Mouse (Mus musculus) cerebellum, adult (tissue): ENCODE data around the gene Hoxa6.

Experiments used
- ATAC-seq: cut with Nextera tagmentation; 2 replicates; pipeline ENCODE4 v1.9.2; 2017; ENCODE audit warnings: mild to moderate bottlenecking, moderate library complexity, mixed read lengths; ENCODE audit not compliant: insufficient number of reproducible peaks, low FRiP score, low TSS enrichment

The Hoxa6 gene

GRCm38 (mm10) chr6:52241001-52241621, 32.6 kb upstream of the Hoxa6 start:
- ATAC-seq = no peak

DNA sequence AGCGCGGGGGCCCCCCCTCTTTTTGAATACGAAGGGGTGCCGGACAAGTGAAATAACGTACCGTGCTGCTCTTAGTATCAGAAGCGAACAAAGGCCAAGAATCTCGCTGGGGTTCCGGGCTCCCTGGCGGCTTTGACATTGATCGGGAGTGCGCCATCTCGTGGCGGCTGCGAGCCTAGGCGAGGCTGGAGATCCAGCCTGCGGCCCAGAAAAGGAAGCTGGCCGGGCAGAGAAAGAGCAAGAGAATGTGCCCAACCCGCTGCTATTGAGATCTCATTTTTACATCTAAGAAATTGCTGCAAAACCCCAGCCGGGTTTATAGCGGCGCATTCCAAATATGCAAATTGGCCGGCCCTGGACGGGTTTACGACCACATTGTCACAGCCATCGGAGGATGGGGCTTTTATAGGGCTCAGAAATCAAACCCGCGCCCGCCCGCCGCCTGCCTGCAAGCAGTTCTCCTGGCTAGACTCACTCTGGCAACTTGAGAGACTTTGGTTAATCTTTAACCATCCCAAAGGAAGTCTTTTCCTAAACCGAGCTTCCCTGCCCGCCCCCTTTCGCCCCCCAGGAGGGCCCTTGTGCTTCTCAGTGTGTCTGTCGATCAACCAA, 32.0 kb upstream of the Hoxa6 start, which contains the start of gene Hoxa10:
Gene Hoxa10 (minus strand): TSS at position 466 of the 612 bp plus-strand sequence.
- no peak for ATAC-seq

- no peak for ATAC-seq
Observed at GRCm38 (mm10) chr6:52239625-52240388, 31.3 kb upstream of the Hoxa6 start.

DNA sequence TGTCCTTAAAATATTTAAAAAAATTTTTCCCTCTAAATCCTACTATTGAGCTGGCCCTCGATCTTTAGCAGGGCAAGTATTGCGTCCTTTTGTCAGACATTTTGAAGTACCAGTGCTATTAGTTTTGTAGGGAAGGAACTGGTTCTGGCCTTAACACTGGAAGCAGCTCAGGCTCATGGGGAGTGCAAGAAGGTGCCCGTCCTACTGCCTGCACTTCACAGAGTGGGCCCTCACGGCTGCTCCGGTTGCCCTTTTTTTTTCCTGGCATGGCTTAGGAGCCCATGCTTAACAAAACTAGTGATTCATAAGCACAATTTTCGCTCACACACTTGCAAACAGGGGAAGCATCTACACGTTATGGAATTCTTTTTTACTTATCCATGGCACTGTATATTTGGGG, 30.5 kb upstream of the Hoxa6 start:
- ATAC-seq = no peak

DNA sequence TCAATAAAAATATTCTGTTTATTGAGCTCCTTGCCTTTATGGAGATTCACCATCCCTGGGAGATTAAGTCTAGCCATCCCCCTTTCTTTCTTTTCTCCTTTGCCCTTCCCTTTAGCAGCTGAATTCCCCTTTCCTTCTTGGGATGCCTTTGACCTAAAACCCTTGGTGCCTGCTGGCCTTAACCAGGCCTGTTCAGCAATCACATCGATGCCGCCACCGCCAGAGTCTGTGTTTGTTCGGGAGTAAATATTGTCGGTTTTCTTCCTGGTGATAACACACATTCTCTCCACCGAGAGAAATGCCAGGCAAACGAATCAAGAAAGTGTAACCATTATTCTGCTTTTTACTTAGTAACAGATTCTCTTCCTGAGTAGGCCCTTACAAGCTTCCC, 29.6 kb upstream of the Hoxa6 start:
- no peak for ATAC-seq

- no peak for ATAC-seq
Observed at GRCm38 (mm10) chr6:52237346-52238154, 29.0 kb upstream of the Hoxa6 start.

DNA sequence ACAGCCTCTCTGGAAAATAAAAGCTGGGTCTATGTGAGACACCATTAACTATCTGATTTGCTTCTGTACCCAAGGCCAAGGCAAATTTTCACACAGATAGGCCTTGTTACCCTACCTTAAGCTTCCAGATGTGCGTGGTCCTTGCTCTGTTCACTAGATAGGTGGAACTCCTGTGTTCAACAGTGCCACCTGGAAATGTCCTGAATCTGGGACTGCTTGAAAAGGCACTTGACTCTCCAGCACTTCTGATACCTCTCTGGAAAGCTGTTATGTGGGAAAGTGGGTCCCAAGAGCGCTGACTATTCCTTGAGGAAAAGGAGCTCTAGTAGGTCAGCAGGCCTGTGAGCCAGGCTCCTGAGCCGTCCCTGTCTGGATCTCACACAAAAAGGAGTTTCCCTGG, 28.3 kb upstream of the Hoxa6 start:
- ATAC-seq = no peak

- no peak for ATAC-seq
Observed at GRCm38 (mm10) chr6:52235866-52236265, 27.3 kb upstream of the Hoxa6 start.

- no peak for ATAC-seq
Observed at GRCm38 (mm10) chr6:52235267-52235666, 26.7 kb upstream of the Hoxa6 start.

- ATAC-seq = no peak
Observed at GRCm38 (mm10) chr6:52234428-52235140, 26.1 kb upstream of the Hoxa6 start.

GRCm38 (mm10) chr6:52233546-52234427, 25.3 kb upstream of the Hoxa6 start:
- no peak for ATAC-seq

DNA sequence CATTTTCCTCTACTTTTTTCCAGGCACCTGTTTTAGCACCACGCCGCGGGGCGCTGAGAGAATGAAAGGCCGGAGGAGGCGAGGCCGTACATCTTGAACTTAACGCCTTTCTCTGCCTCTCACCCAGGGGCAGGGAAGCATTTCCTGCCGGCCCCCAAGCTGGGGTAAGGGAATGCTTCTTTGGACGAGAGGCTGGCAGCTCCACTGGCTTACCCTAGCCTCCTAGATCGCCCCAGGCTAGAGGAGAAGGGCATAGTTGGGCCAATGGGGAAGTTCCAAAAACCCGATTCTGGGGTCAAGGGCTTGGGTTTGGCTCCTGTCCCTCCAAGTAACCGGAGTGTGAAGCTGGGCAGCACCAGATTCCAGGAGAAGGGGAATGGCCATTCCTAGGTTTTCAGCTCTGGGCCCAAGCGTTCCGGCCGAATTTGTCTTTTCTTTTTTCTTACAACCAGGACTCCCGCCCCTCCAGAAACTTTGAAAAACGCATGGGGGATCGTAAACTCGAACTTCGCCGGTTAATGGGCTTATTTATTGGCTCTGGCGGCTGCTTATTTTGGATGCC, 24.5 kb upstream of the Hoxa6 start:
- no peak for ATAC-seq

DNA sequence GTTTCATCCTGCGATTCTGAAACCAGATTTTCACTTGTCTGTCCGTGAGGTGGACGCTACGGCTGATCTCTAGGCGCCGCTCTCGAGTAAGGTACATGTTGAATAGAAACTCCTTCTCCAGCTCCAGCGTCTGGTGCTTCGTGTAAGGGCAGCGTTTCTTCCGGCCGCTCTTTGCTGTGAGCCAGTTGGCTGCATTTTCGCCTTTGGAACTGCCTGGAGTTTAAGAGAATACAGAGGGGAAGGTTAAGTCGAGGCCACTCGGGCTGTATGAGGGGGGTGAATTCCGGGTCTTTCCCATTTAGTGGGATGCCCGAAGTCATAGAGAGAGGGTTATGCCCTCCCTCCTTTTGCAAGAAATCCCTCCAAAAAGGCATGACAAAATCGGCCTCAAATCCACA, 24.0 kb upstream of the Hoxa6 start:
- no peak for ATAC-seq

DNA sequence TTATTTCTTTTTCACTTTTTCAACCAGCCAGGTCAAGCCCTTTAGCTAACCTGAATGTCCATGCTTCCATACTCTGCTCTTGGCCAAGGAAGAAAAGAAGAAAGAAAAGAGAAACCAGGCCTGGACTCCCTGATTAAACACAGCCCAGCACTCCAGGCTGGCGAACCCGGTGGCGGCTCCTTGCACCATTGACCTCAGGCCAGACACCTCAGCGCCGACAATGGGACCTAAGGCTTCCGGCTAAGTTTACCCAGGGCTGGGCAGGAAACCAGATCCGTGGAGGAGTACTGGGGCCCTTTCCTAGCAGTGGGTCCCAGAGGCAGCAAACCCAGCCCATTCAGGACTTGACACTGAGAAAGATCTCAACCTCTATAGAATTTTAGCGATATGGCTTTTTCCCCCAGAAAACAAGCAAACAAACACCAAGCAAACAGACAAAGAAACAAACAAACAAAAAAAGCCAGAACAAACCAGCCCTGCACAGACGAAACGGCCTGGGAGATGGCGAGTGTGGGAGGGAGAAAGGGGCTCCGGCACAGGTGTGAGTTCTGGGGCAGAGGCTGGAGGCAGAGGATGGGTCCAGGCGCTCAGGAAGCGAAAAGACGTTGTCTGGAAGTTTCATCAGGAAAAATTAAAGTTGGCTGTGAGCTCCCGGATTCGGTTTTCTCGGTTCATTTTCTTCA, 23.5 kb upstream of the Hoxa6 start:
- ATAC-seq = no peak

DNA sequence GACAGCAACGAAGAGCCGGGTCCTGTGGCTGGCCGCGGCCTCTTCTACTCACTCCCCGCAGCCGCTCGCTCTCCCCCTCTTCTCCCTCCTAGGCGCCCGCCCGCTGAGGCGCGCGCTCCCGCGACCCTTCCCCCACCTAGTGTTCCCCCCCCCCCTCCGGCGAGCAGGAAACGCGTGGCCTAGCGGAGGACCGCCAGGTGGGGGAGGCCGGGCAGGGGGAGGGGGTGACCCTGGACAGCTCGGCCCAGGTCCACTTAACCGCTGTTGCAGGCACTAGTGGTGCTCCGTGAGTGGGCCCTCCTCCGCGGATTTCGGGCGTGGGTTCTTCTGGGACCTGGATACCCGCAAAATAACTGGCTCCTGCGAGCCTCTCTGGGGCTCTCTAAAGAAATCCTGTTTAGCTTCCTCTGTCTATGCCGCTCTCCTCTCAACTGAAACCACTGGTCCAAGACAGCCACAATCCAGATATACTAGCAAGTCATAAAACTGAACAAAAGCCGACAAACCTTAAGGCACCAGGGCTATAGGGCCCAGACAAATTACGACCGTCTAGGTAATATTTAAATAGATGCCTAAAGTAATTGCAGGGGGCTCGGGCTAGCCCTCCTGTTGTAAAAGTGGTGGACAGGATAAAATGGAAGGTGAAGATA, 22.1 kb upstream of the Hoxa6 start, which contains the start of gene Hoxa9:
Gene Hoxa9 (minus strand): TSS at position 574 of the 650 bp plus-strand sequence.
- no peak for ATAC-seq

GRCm38 (mm10) chr6:52229558-52230416, 21.3 kb upstream of the Hoxa6 start:
- ATAC-seq = no peak
